Mouse (Mus musculus) heart, adult 2 months (tissue): Measurements from ENCODE around the gene Fastkd5. TPM values are rescaled to one million over a fixed set of nuclear protein-coding genes. Genes with fewer than 3 reads are reported as not detected.

ENCODE experiments used
- DNase-seq, 2 experiments: peaks; one replicate each; pipeline ENCODE4 v3.0.0; 2021
- H3K27ac ChIP-seq: fragments of 200-600 bp; 2 replicates; pipeline ENCODE4 v1.8.1; 2022
- H3K27me3 ChIP-seq: fragments of 200-500 bp; 2 replicates; pipeline ENCODE4 v1.6.1; 2012; ENCODE audit warnings: mild to moderate bottlenecking, low read length, inconsistent platforms, mixed read lengths; ENCODE audit not compliant: control insufficient read depth, insufficient read depth
- H3K36me3 ChIP-seq: fragments of 200-500 bp; 2 replicates; pipeline ENCODE4 v1.6.1; 2012; ENCODE audit warnings: low read length, inconsistent platforms; ENCODE audit not compliant: control insufficient read depth, insufficient read depth
- H3K4me1 ChIP-seq: fragments of 200-500 bp; 2 replicates; pipeline ENCODE4 v1.6.1; 2011; ENCODE audit warnings: low read length; ENCODE audit not compliant: control insufficient read depth, insufficient read depth
- H3K4me3 ChIP-seq: fragments of 200-600 bp; 2 replicates; pipeline ENCODE4 v1.8.1; 2022
- H3K79me2 ChIP-seq: fragments of 200-500 bp; replicated peaks from 2 replicates; pipeline ENCODE4 v1.6.1; 2012; ENCODE audit warnings: mild to moderate bottlenecking, inconsistent platforms, low read length, moderate library complexity, mixed read lengths; ENCODE audit not compliant: control insufficient read depth, insufficient read depth
- H3K9ac ChIP-seq: fragments of 200-500 bp; 2 replicates; pipeline ENCODE4 v1.6.1; 2012; ENCODE audit warnings: low read depth, mild to moderate bottlenecking, control low read depth, inconsistent platforms, low read length, mixed read lengths
- CTCF ChIP-seq: fragments of 200-600 bp; IDR thresholded peaks from 2 replicates; pipeline ENCODE4 v1.8.1; 2022; ENCODE audit warnings: antibody characterized with exemption, mild to moderate bottlenecking, moderate library complexity
- EP300 ChIP-seq: fragments of 200-500 bp; IDR thresholded peaks from 2 replicates; pipeline ENCODE4 v1.6.1; 2011; ENCODE audit warnings: low read depth, low read length, control low read depth; ENCODE audit not compliant: insufficient read depth
- POLR2A ChIP-seq: fragments of 200-500 bp; IDR thresholded peaks from 2 replicates; pipeline ENCODE4 v1.6.1; 2011; ENCODE audit warnings: mild to moderate bottlenecking, low read depth, low read length, control low read depth; ENCODE audit not compliant: insufficient read depth
- WGBS: fragments of 180-500 bp; shearing (Covaris S2); methylation state at CpG from one replicate; pipeline ENCODE4 v1.1.7; 2018; 5-methylcytosine and 5-hydroxymethylcytosine counted together
- intact Hi-C: fragments of 180-260 bp; cut with DNase I; formaldehyde crosslinking; loops from one replicate; pipeline ENCODE4 v1.15.1; 2025
- polyA plus RNA-seq: library from polyadenylated mRNA; depleted of rRNA; stranded (reverse); fragments of >200 nt; gene quantifications from 2 replicates; pipeline ENCODE4 v1.2.3, GENCODE M21; 2012
- total RNA-seq, 2 experiments: library from RNA; stranded (reverse); gene quantifications; 2 replicates each; pipeline ENCODE4 v1.2.3; 2021

The Fastkd5 gene
- total and polyA plus RNA-seq, 3 experiments, result 2.2 to 9.0 (median 7.5) TPM

DNA sequence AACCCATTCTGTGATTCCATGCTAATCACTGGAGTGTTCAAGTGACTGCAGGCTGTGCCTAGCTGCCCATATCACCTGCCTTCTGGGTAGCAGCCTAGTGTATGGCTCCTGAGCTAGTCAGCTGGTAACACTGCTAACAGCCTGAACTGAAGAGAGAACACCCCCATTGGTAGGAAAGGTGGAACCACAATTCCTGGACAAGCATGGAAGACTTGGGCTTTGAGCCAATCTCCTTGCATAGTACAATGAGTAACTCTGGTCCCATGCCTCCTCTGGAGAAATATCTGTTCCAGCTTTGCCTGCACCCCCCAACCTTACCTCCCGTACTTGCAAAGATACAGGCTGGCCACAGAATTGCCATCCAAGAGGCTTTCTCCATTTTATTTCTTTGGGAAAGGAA is 2.6 kb upstream of the Fastkd5 start:
- intact Hi-C loops, result no loop called here
- no peak for DNase-seq
- peaks cover 3% of the 10 kb centered on the region; the same call in 1 of the 2 replicates for H3K79me2 ChIP-seq
- H3K36me3 ChIP-seq, result no peaks in the 10 kb centered on the region
- H3K27me3 ChIP-seq, result peaks cover 6% of the 10 kb centered on the region; the same call in 1 of the 2 replicates
- TF ChIP-seq CTCF (no peak), POLR2A (no peak), EP300 (no peak)
- no peaks in the 10 kb centered on the region for H3K4me1 ChIP-seq
- no peak overlapping the region for H3K4me3 ChIP-seq
- H3K9ac ChIP-seq, result no peak overlapping the region
- WGBS, result 58% methylated on average over 1 of the region's 1 CpGs
- no peak overlapping the region for H3K27ac ChIP-seq

DNA sequence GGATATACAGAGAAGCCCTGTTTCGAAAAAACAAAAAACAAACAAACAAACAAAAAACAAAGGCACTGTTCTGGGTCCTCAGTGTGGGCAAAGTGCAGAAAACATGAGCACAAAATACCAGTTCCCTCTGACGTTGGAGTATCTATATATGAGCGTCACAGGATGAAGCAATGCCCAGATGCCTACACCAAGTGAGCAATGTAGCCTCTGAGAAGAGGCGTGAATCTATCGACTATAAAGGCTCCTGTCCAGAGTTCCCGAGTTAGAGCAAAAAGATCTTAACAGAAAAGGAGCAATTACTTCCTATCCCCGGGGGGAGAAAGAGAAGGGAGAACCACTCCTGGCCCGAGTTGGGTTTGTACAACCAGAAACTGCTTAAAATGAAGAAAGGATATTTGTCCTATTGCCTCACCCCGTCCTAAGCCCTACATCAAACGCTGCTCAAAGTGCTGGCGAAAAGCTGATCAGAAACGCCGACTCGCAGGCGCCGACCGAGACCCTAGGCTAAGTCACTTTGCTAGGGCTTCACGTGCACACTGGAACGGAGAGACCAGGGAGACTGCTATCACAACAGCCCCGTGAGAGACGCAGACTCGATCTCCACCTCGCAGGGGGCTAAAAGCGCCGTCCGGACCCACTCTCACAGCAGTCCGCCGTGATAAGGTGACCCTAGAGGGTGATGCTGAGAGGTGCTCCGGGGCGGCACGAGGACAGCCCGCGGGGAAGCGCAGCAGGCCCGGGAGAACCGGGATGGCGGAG is 568 bp downstream of the Fastkd5 start:
- H3K4me3 ChIP-seq, result peak overlapping the region; percentile 91
- intact Hi-C loops, result no loop called here
- WGBS, result 2% methylated on average over 37 of the region's 37 CpGs

GRCm38 (mm10) chr2:130628424-130628823 is 1.4 kb downstream of the Fastkd5 start:
- Histone ChIP-seq H3K36me3 (no peaks in the 10 kb centered on the region; the same call in 1 of the 2 replicates), H3K9ac (no peak overlapping the region), H3K27ac (no peak overlapping the region), H3K79me2 (peaks cover 3% of the 10 kb centered on the region; the same call in 1 of the 2 replicates), H3K27me3 (no peaks in the 10 kb centered on the region), H3K4me3 (no peak overlapping the region), H3K4me1 (no peaks in the 10 kb centered on the region)
- DNase-seq, result no peak
- intact Hi-C loops, result no loop called here
- TF ChIP-seq POLR2A, result no peak
- TF ChIP-seq CTCF, result peak; percentile 36
- WGBS, result 58% methylated on average over 3 of the region's 3 CpGs

More for the DNA sequence above, 568 bp downstream of the Fastkd5 start:
- DNase-seq, result no peak
- H3K79me2 ChIP-seq, result peaks cover 3% of the 10 kb centered on the region; the same call in 1 of the 2 replicates
- no peaks in the 10 kb centered on the region; the same call in 1 of the 2 replicates for H3K36me3 ChIP-seq
- no peaks in the 10 kb centered on the region for H3K4me1 ChIP-seq
- peak overlapping the region; percentile 99 for H3K9ac ChIP-seq
- peak overlapping the region; percentile 76 for H3K27ac ChIP-seq
- TF ChIP-seq CTCF (no peak), EP300 (no peak), POLR2A (no peak)
- H3K27me3 ChIP-seq, result no peaks in the 10 kb centered on the region

GRCm38 (mm10) chr2:130618972-130619371 is 10.9 kb downstream of the Fastkd5 start:
- no peak for DNase-seq
- WGBS, result 82% methylated on average over 7 of the region's 7 CpGs
- H3K79me2 ChIP-seq, result no peaks in the 10 kb centered on the region; the same call in 1 of the 2 replicates
- H3K27ac ChIP-seq, result no peak overlapping the region
- no peak overlapping the region for H3K9ac ChIP-seq
- intact Hi-C loops, result no loop called here
- no peaks in the 10 kb centered on the region for H3K4me1 ChIP-seq
- no peak overlapping the region for H3K4me3 ChIP-seq
- H3K27me3 ChIP-seq, result no peaks in the 10 kb centered on the region
- peaks cover 2% of the 10 kb centered on the region; the same call in 1 of the 2 replicates for H3K36me3 ChIP-seq
- TF ChIP-seq CTCF (no peak), POLR2A (no peak), EP300 (no peak)

DNA sequence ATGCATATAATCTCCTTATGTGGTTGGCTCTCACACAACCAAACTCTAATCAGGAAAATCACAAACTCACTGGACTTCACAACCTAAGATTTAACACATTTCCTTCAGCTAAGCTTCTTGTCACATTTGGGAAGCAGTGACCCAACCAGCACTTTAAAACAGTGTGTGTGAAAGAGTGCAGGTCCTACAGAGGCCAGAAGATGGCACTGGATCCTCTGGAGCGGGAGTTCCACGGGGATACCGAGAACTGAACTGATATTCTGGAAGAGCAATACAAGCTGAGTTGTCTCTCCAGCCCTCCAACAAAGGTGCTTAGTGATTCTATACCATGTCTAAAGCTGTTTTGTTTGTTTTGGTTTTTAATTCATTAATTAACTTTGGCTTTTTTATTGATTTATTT is 16.7 kb downstream of the Fastkd5 start:
- Histone ChIP-seq H3K9ac (no peak overlapping the region), H3K36me3 (peaks cover 2% of the 10 kb centered on the region; the same call in 1 of the 2 replicates), H3K27me3 (no peaks in the 10 kb centered on the region), H3K4me3 (no peak overlapping the region), H3K4me1 (no peaks in the 10 kb centered on the region), H3K27ac (no peak overlapping the region), H3K79me2 (no peaks in the 10 kb centered on the region)
- WGBS, result 76% methylated on average over 3 of the region's 3 CpGs
- intact Hi-C loops, result no loop called here
- peak; percentile 60 for TF ChIP-seq CTCF
- no peak for TF ChIP-seq EP300
- DNase-seq, result no peak

- no peaks in the 10 kb centered on the region for H3K36me3 ChIP-seq
- no peaks in the 10 kb centered on the region for H3K27me3 ChIP-seq
- no peak overlapping the region for H3K9ac ChIP-seq
- H3K27ac ChIP-seq, result no peak overlapping the region
- WGBS, result 82% methylated on average over 4 of the region's 4 CpGs
- H3K4me1 ChIP-seq, result no peaks in the 10 kb centered on the region; the same call in 1 of the 2 replicates
- H3K4me3 ChIP-seq, result no peak overlapping the region
- H3K79me2 ChIP-seq, result no peaks in the 10 kb centered on the region
- TF ChIP-seq POLR2A, result no peak
- no peak for TF ChIP-seq EP300
- no peak for TF ChIP-seq CTCF
- no peak for DNase-seq
- intact Hi-C loops, result no loop called here
Observed at GRCm38 (mm10) chr2:130602195-130602594, 27.6 kb downstream of the Fastkd5 start.
